Mouse (Mus musculus) A20 (cell line): Measurements from ENCODE around the gene Aldh1l1.
A peak's percentile ranks its signal among the peaks of the same experiment; 100 is the strongest.

ENCODE experiments used
- DNase-seq: peaks from one replicate; pipeline ENCODE4 v3.0.0-alpha.2; 2011; ENCODE audit warnings: low read depth, low spot score

The Aldh1l1 gene

GRCm38 (mm10) chr6:90590707-90591106, 104.5 kb downstream of the Aldh1l1 start:
- no peak for DNase-seq

GRCm38 (mm10) chr6:90594972-90595371, 108.7 kb downstream of the Aldh1l1 start:
- no peak for DNase-seq

DNA sequence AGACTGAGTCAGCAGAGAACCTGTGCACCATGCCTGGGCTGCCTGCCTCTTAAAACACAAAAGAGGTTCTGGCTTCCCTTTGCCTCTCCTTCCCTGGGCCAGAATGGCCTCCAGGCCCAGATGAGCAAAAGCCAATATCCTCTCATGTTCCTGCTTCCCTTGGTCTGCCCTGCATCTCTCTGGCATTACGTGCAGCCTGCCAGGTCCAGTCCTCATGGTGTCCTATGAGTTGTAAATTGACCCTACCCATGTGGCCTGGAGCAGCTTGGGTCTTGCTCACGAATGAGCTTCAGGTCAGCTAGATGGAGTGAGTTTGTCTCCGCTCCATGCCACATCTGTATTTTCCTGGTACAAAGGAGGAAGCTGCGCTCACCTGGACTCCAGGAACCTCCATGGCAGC, 110.8 kb downstream of the Aldh1l1 start:
- DNase-seq = no peak

DNA sequence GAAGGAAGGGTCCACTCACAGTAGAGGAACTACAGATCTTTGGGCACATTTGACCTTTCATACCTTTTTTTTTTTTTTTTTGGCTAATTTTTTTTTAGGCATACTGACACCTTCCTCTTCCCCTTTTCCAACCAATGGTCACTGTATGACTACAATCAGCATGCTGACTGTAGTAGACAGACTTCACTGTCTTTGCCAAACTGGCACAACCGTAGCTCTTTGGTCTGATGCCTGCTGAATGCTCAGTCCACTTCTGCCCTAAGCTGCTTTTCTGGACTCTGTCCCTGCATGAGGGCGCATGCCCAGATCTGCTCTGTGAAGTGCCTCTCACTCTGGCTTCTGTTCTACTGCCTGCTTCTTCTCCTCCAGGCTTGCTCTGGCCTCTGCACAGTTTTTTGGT, 111.4 kb downstream of the Aldh1l1 start:
- DNase-seq = no peak

- no peak for DNase-seq
Measured at GRCm38 (mm10) chr6:90598197-90598596, 112.0 kb downstream of the Aldh1l1 start.

GRCm38 (mm10) chr6:90600351-90600750, 114.1 kb downstream of the Aldh1l1 start:
- no peak for DNase-seq

DNA sequence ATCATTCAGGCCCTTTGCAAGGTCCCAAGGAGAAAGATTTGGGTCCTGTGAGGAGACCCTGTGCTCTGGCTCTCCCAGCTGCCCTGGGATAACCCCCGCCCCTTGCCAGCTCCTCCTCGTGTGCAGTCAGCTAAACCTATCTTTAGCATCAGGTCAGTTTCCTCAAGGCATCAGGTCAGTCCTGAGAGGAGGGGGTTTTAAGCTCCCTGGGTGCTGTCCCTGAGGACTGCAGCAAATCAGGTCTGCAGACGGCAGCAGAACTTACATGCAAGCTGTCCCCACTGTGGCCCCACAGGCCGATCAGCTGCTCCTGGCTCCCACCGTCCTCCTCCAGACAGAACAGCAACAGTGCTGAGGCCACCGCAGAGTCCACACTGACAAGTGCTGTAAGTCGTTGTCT, 115.5 kb downstream of the Aldh1l1 start:
- DNase-seq = no peak

- DNase-seq = no peak
Measured at GRCm38 (mm10) chr6:90602304-90602703, 116.1 kb downstream of the Aldh1l1 start.

- DNase-seq = no peak
Measured at GRCm38 (mm10) chr6:90603126-90603525, 116.9 kb downstream of the Aldh1l1 start.

- DNase-seq = no peak
Measured at GRCm38 (mm10) chr6:90604130-90604529, 117.9 kb downstream of the Aldh1l1 start.

- peak; percentile 91 for DNase-seq
Measured at GRCm38 (mm10) chr6:90604533-90605297, 118.5 kb downstream of the Aldh1l1 start, which contains the start of gene Slc41a3. Slc41a3 (plus strand) TSS chr6:90604725.

DNA sequence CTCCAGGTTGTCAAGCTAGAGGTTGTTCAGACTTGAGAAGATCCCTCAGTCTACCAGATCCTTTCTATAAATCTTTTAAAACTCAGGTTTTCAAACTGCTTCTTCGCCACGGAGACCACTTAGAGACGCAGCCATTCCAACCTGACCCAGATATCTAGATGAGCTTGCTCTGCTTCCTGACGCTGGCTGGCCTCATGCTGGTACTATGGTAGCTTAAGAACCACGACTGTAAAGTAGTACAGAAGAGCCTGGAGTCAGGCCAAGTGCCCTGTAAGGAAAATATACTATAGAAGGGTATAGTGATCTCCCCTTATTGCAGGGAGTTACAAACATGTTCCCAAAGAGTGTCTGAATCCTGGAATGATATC, 119.1 kb downstream of the Aldh1l1 start:
- DNase-seq = no peak

- peak; percentile 85 for DNase-seq
Measured at GRCm38 (mm10) chr6:90606538-90606937, 120.3 kb downstream of the Aldh1l1 start.

- peak; percentile 81 for DNase-seq
Measured at GRCm38 (mm10) chr6:90607196-90607595, 121.0 kb downstream of the Aldh1l1 start.

DNA sequence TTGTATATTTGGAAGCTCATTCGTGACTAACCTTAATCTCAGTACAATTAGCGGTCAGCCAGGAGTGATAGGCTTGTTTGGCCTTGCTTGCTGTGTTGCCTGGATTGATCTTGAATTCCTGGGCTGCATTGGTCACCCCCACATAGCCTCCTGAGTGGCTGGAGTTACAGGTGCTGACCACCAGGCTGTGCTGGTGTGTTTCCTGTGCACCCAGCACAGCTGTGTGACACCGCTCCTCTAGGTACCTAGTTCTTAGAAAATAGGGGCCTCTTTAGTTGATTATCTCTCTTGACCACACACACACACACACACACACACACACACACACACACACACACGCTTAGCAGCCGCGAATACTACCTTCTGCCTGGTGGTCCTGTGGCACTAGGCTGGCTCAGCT, 122.0 kb downstream of the Aldh1l1 start:
- peak; percentile 37 for DNase-seq

GRCm38 (mm10) chr6:90610248-90610647, 124.0 kb downstream of the Aldh1l1 start:
- no peak for DNase-seq

DNA sequence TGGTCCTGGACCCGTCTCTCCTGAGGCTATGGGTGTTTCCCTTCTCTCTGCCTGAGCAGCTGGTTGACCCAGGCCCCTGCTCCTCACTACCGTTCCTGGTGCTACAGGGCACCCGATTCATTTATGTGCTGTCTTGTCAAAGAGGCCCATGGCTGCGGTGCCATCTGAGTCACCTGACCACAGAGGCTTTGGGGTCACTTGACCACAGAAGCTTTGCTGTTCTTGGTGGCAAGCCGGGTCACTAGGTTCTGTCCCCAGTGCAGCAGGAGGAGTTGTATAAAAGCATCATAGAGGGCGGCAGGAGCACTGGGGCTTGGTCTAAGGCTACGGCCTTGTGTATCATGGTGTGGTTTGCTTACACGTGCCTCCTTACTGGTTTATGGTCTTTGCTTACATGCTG, 127.0 kb downstream of the Aldh1l1 start:
- no peak for DNase-seq

- no peak for DNase-seq
Measured at GRCm38 (mm10) chr6:90615362-90615761, 129.1 kb downstream of the Aldh1l1 start.

DNA sequence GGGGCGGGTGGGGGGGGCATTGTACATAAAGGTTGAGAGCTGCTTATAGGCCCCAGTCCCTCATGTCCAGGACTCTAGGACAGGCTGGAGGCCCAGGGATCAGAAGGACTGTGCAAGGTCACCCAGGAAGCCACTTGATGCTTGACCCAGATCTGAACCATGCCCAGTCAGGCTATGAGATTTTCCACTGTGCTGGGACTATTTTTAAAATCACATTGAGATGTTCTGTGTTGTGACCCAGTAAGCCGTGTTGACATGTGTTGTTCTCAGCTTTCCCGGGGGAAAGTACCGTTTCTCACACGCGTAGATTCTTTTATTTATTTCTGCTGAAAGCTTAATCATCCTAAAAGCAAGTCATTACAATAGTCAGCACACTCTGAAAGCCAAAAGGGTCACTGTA, 129.8 kb downstream of the Aldh1l1 start:
- DNase-seq = no peak

DNA sequence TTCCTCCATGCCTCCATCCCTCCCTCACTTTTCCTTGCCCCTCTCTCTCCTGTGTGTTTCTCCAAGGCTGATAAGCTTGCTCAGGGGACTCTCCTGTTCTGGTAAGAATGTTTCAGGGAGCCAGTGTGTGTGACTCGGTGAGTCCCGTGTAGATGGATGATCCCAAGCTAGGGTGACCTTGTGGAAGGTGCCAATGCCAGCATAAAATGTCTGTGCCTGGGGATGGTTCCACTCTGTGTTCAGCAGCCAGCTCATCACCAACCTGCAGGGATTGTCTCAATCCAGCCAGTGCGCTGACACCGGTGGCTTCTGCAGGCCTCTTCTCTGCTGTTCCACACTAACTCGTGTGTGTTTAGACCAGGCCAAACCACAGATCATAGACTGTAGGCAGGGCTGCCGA, 130.3 kb downstream of the Aldh1l1 start:
- DNase-seq = no peak

DNA sequence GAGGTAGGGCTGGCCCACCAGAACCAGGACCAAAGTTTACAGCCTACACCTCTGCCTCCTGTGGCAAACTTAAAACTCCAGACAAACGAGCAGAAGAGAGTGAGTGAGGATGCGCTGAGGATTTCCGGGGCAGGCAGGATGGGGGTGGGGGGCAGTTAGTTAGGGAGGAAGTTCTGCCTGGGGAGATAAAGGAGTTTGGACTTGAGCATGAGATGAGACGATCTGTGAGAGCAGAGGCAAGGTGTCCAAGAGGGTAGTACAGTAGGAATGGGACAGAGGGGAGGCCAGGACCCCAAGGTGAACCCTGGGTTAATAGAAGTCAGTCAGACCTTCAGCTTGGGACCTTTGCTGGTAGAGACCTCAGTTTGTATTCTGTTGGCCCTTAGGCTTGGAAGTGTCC, 132.0 kb downstream of the Aldh1l1 start:
- no peak for DNase-seq

DNA sequence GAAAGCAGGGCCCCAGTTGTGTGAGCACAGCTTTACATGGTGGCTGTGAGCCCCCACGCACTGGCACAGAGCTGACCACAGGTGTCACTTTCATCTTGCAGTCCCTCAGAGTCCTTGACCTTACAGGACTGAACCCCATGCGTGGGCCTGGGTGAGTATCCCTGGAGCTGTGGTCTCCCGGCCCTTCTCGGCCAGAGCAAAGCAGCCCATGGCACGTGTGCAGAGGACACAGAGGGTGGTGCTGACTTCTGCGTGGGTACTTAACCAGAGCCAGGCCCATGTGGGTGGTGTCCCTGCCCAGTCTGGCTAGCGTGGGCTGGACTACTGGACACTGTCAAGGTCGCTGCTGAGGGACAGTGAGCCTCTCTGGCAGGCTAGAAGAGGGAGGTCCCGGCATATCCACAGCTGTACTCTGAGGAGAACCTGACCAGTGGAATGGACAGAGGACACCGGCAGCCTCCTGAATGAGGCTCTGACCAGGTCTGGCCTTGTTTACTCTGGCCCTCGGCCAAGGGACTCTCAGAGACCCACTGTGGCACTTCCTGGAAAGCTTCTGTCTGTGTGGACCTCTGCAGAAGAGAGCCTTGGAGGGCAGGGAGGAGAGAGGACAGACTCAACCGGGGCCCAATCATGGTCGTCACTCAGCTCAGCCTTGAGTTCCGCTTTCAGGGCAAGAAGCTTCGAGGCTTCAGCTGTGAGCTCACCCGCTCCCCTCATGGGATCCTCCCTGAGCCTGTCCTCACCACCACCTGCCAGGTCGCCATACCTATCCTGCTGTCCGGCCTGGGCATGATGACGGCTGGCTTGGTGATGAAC, 132.8 kb downstream of the Aldh1l1 start:
- DNase-seq = peak; percentile 62

- no peak for DNase-seq
Measured at GRCm38 (mm10) chr6:90619936-90620335, 133.7 kb downstream of the Aldh1l1 start.
